In genomic region chr3:133436919-133437320, GRCm38 (mm10) we compare ENCODE assay signal across 11 mouse cellular contexts.
"Had no signal": no experiment of that assay in that cellular context is flagged by ENCODE, and none has a peak within 500 bp of the region (broad histone marks: within the 10 kb centered on the region; RNA-seq: fewer than 3 reads in every experiment).

No protein-coding gene starts in this region.

- H3K4me2 ChIP-seq: limb, embryonic 15.5 days; liver, embryonic 12.5 days; lung, embryonic 14.5 days; midbrain, embryonic 13.5 days had no signal

- H3K4me1 ChIP-seq: limb, embryonic 15.5 days; liver, embryonic 12.5 days; midbrain, embryonic 13.5 days had no signal

- ATAC-seq: liver, embryonic 12.5 days; midbrain, embryonic 13.5 days had no signal

- H3K9me3 ChIP-seq: limb, embryonic 15.5 days; liver, embryonic 12.5 days; midbrain, embryonic 13.5 days had no signal

- H3K27ac ChIP-seq: kidney, postnatal 0 days; limb, embryonic 15.5 days; liver, embryonic 12.5 days; midbrain, embryonic 13.5 days had no signal

- H3K36me3 ChIP-seq: limb, embryonic 15.5 days; liver, embryonic 12.5 days; midbrain, embryonic 13.5 days had no signal

- H3K9ac ChIP-seq: limb, embryonic 15.5 days; liver, embryonic 12.5 days; lung, embryonic 14.5 days; midbrain, embryonic 13.5 days had no signal

- H3K27me3 ChIP-seq: limb, embryonic 15.5 days; liver, embryonic 12.5 days; midbrain, embryonic 13.5 days had no signal

- DNase-seq: layer of hippocampus, adult 9-11 months; layer of hippocampus, postnatal 36 days; lung, embryonic 14.5 days; lung, postnatal 10 days; right cerebral cortex, adult 18-20 months; right cerebral cortex, postnatal 25 days; thymus, postnatal 4 days had no signal

- H3K4me3 ChIP-seq: limb, embryonic 15.5 days; liver, embryonic 12.5 days; midbrain, embryonic 13.5 days had no signal
